Mouse (Mus musculus): ENCODE data around the gene Ctdspl. TPM values are rescaled to one million over a fixed set of nuclear protein-coding genes. Genes with fewer than 3 reads are reported as not detected.

The Ctdspl gene
- polyA plus RNA-seq, 1 experiment from 2014 or later = 6.6 TPM

DNA sequence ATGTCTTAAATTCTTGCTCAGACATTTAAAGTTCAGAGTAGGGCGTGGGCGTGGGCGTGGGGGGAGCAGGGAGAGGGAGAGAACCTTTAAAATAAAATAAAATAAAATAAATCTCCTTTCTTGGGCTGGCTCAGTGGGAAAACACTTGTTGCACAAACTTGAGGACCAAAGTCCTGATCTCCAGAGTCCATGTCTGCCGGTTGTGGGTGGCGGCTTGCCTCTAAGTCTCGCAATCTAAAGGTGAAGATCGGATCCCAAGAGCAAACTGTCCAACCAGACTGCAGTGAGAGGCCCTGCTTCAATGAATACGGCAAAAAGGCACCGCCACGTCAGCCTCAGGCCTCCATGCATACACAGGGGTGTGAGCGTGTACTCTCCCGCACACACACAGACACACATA lies 13.6 kb downstream of the Ctdspl start:
- H3K27ac ChIP-seq (replicated peaks) = no peak overlapping the region
- no peak overlapping the region for H3K4me3 ChIP-seq
- no peaks in the 10 kb centered on the region for H3K27me3 ChIP-seq (ENCODE audit: low read depth, poor library complexity, severe bottlenecking)
- 80% methylated on average over 12 of the region's 12 CpGs for WGBS
- DNase-seq (ENCODE audit: low spot score) = no peak
- H3K36me3 ChIP-seq = no peaks in the 10 kb centered on the region
- H3K4me1 ChIP-seq = peaks cover 27% of the 10 kb centered on the region
- no peaks in the 10 kb centered on the region for H3K9me3 ChIP-seq (replicated peaks)

GRCm38 (mm10) chr9:118940591-118941207 lies 14.4 kb downstream of the Ctdspl start:
- no peak for DNase-seq (ENCODE audit: low spot score)
- H3K4me1 ChIP-seq = peaks cover 27% of the 10 kb centered on the region
- H3K4me3 ChIP-seq = no peak overlapping the region
- H3K27me3 ChIP-seq (ENCODE audit: low read depth, poor library complexity, severe bottlenecking) = no peaks in the 10 kb centered on the region
- H3K27ac ChIP-seq (replicated peaks) = no peak overlapping the region
- no peaks in the 10 kb centered on the region for H3K9me3 ChIP-seq (replicated peaks)
- WGBS = 93% methylated on average over 12 of the region's 12 CpGs
- no peaks in the 10 kb centered on the region for H3K36me3 ChIP-seq

DNA sequence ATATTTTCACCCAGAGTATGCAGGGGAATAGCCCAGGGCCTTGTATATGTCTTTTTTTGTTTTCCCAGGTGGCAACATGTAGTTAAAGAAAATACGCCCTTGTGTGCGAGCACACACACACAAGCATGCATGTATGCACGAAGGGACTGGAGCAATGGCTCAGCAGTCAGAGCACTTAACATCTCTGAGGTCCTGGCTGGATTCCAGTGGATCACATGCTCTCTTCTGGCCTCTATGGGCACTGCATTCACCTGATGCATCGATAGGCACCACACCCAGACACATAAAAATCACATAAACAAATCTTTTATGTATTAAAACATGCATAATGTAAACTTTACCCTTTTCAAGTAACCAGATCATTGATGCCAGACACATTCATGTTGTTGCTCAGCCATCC lies 15.8 kb downstream of the Ctdspl start:
- DNase-seq (ENCODE audit: low spot score) = no peak
- no peaks in the 10 kb centered on the region for H3K36me3 ChIP-seq
- H3K27me3 ChIP-seq (ENCODE audit: low read depth, poor library complexity, severe bottlenecking) = no peaks in the 10 kb centered on the region
- H3K4me3 ChIP-seq = no peak overlapping the region
- H3K27ac ChIP-seq (replicated peaks) = no peak overlapping the region
- 93% methylated on average over 4 of the region's 4 CpGs for WGBS
- peaks cover 21% of the 10 kb centered on the region for H3K4me1 ChIP-seq
- H3K9me3 ChIP-seq (replicated peaks) = no peaks in the 10 kb centered on the region

- peaks cover 14% of the 10 kb centered on the region for H3K4me1 ChIP-seq
- no peak for DNase-seq (ENCODE audit: low spot score)
- 69% methylated on average over 5 of the region's 5 CpGs for WGBS
- H3K27me3 ChIP-seq (ENCODE audit: low read depth, poor library complexity, severe bottlenecking) = no peaks in the 10 kb centered on the region
- H3K4me3 ChIP-seq = no peak overlapping the region
- no peaks in the 10 kb centered on the region for H3K36me3 ChIP-seq
- no peak overlapping the region for H3K27ac ChIP-seq (replicated peaks)
- no peaks in the 10 kb centered on the region for H3K9me3 ChIP-seq (replicated peaks)
These were observed 17.7 kb downstream of the Ctdspl start for GRCm38 (mm10) chr9:118943941-118944340.

DNA sequence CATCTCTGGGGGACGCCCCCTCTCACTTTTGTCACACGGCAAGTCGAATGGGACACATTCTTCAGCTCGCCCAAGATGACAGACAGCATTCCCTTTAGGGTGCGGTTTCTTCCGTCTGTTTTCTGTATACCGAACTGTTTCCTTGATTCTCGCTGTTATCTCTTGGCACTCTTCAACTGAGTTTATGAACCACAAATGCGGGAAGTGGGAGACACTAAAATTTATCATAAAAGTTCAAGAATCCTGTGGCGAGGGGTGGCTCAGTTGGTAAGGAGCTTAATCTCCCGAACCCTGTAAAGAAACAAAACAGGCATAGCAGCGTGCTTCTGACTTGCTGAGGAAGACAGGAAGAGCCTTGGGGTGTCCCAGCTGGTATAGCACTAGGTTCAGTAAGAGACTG lies 18.1 kb downstream of the Ctdspl start:
- DNase-seq (ENCODE audit: low spot score) = no peak
- peaks cover 13% of the 10 kb centered on the region for H3K4me1 ChIP-seq
- 78% methylated on average over 12 of the region's 12 CpGs for WGBS
- no peaks in the 10 kb centered on the region for H3K9me3 ChIP-seq (replicated peaks)
- no peak overlapping the region for H3K27ac ChIP-seq (replicated peaks)
- no peak overlapping the region for H3K4me3 ChIP-seq
- H3K27me3 ChIP-seq (ENCODE audit: low read depth, poor library complexity, severe bottlenecking) = no peaks in the 10 kb centered on the region
- H3K36me3 ChIP-seq = no peaks in the 10 kb centered on the region

GRCm38 (mm10) chr9:118948486-118948885 lies 22.2 kb downstream of the Ctdspl start:
- Histone ChIP-seq H3K27me3 (ENCODE audit: low read depth, poor library complexity, severe bottlenecking) (no peaks in the 10 kb centered on the region), H3K36me3 (0 out of 2 replicates have a peak, but pooled peaks cover 3% of the 10 kb centered on the region), H3K27ac (replicated peaks) (no peak overlapping the region), H3K9me3 (replicated peaks) (no peaks in the 10 kb centered on the region), H3K4me1 (peaks cover 21% of the 10 kb centered on the region), H3K4me3 (no peak overlapping the region)
- no peak for DNase-seq (ENCODE audit: low spot score)
- 87% methylated on average over 5 of the region's 5 CpGs for WGBS

- Histone ChIP-seq H3K27me3 (ENCODE audit: low read depth, poor library complexity, severe bottlenecking) (no peaks in the 10 kb centered on the region), H3K4me1 (peaks cover 21% of the 10 kb centered on the region), H3K4me3 (no peak overlapping the region), H3K36me3 (0 out of 2 replicates have a peak, but pooled peaks cover 3% of the 10 kb centered on the region), H3K9me3 (replicated peaks) (no peaks in the 10 kb centered on the region), H3K27ac (replicated peaks) (no peak overlapping the region)
- no peak for DNase-seq (ENCODE audit: low spot score)
- WGBS = 88% methylated on average over 8 of the region's 8 CpGs
These were observed 22.9 kb downstream of the Ctdspl start for GRCm38 (mm10) chr9:118949124-118949523.

GRCm38 (mm10) chr9:118949654-118950053 lies 23.4 kb downstream of the Ctdspl start:
- Histone ChIP-seq H3K4me1 (peaks cover 21% of the 10 kb centered on the region), H3K4me3 (no peak overlapping the region), H3K9me3 (replicated peaks) (no peaks in the 10 kb centered on the region), H3K36me3 (0 out of 2 replicates have a peak, but pooled peaks cover 3% of the 10 kb centered on the region), H3K27ac (replicated peaks) (no peak overlapping the region), H3K27me3 (ENCODE audit: low read depth, poor library complexity, severe bottlenecking) (no peaks in the 10 kb centered on the region)
- WGBS = 68% methylated on average over 4 of the region's 4 CpGs
- no peak for DNase-seq (ENCODE audit: low spot score)

- 70% methylated on average over 10 of the region's 10 CpGs for WGBS
- no peaks in the 10 kb centered on the region for H3K9me3 ChIP-seq (replicated peaks)
- H3K36me3 ChIP-seq = 0 out of 2 replicates have a peak, but pooled peaks cover 3% of the 10 kb centered on the region
- H3K4me3 ChIP-seq = no peak overlapping the region
- peaks cover 21% of the 10 kb centered on the region for H3K4me1 ChIP-seq
- no peak for DNase-seq (ENCODE audit: low spot score)
- H3K27ac ChIP-seq (replicated peaks) = no peak overlapping the region
- H3K27me3 ChIP-seq (ENCODE audit: low read depth, poor library complexity, severe bottlenecking) = no peaks in the 10 kb centered on the region
These were observed 23.8 kb downstream of the Ctdspl start for GRCm38 (mm10) chr9:118950061-118950460.

GRCm38 (mm10) chr9:118950751-118951150 lies 24.5 kb downstream of the Ctdspl start:
- Histone ChIP-seq H3K36me3 (0 out of 2 replicates have a peak, but pooled peaks cover 3% of the 10 kb centered on the region), H3K27ac (replicated peaks) (no peak overlapping the region), H3K27me3 (ENCODE audit: low read depth, poor library complexity, severe bottlenecking) (no peaks in the 10 kb centered on the region), H3K4me3 (no peak overlapping the region), H3K9me3 (replicated peaks) (no peaks in the 10 kb centered on the region), H3K4me1 (peaks cover 21% of the 10 kb centered on the region)
- DNase-seq (ENCODE audit: low spot score) = peak; percentile 27
- WGBS = 22% methylated on average over 2 of the region's 2 CpGs

GRCm38 (mm10) chr9:118951381-118951780 lies 25.1 kb downstream of the Ctdspl start:
- Histone ChIP-seq H3K4me3 (no peak overlapping the region), H3K36me3 (0 out of 2 replicates have a peak, but pooled peaks cover 3% of the 10 kb centered on the region), H3K4me1 (peaks cover 21% of the 10 kb centered on the region), H3K27me3 (ENCODE audit: low read depth, poor library complexity, severe bottlenecking) (no peaks in the 10 kb centered on the region), H3K27ac (replicated peaks) (no peak overlapping the region), H3K9me3 (replicated peaks) (no peaks in the 10 kb centered on the region)
- 90% methylated on average over 7 of the region's 7 CpGs for WGBS
- DNase-seq (ENCODE audit: low spot score) = no peak

GRCm38 (mm10) chr9:118952180-118952579 lies 25.9 kb downstream of the Ctdspl start:
- no peaks in the 10 kb centered on the region for H3K9me3 ChIP-seq (replicated peaks)
- 89% methylated on average over 16 of the region's 16 CpGs for WGBS
- H3K27me3 ChIP-seq (ENCODE audit: low read depth, poor library complexity, severe bottlenecking) = no peaks in the 10 kb centered on the region
- peaks cover 21% of the 10 kb centered on the region for H3K4me1 ChIP-seq
- H3K4me3 ChIP-seq = no peak overlapping the region
- 0 out of 2 replicates have a peak, but pooled peaks cover 3% of the 10 kb centered on the region for H3K36me3 ChIP-seq
- H3K27ac ChIP-seq (replicated peaks) = no peak overlapping the region
- no peak for DNase-seq (ENCODE audit: low spot score)

- Histone ChIP-seq H3K36me3 (0 out of 2 replicates have a peak, but pooled peaks cover 3% of the 10 kb centered on the region), H3K9me3 (replicated peaks) (no peaks in the 10 kb centered on the region), H3K4me1 (peaks cover 21% of the 10 kb centered on the region), H3K4me3 (no peak overlapping the region), H3K27me3 (ENCODE audit: low read depth, poor library complexity, severe bottlenecking) (no peaks in the 10 kb centered on the region), H3K27ac (replicated peaks) (no peak overlapping the region)
- WGBS = 93% methylated on average over 16 of the region's 16 CpGs
- DNase-seq (ENCODE audit: low spot score) = no peak
These were observed 27.4 kb downstream of the Ctdspl start for GRCm38 (mm10) chr9:118953465-118954194.

All from midbrain, embryonic 10.5 days (tissue).